Mouse (Mus musculus) brain, embryonic 14.5 days (tissue): ENCODE measurements around the gene Zfr2. TPM values are rescaled to one million over a fixed set of nuclear protein-coding genes. Genes with fewer than 3 reads are reported as not detected.
A peak's percentile ranks its signal among the peaks of the same experiment; 100 is the strongest.

ENCODE experiments used
- DNase-seq: peaks from one replicate; pipeline ENCODE4 v3.0.0-alpha.2; 2011; ENCODE audit warnings: low read depth
- CTCF ChIP-seq: fragments of 200-500 bp; IDR thresholded peaks from 2 replicates; pipeline ENCODE4 v1.5.1; 2012; ENCODE audit warnings: inconsistent platforms, mild to moderate bottlenecking, moderate library complexity, borderline replicate concordance; ENCODE audit not compliant: insufficient read depth, insufficient read length; ENCODE audit errors: extremely low read depth
- POLR2A ChIP-seq: fragments of 200-500 bp; IDR thresholded peaks from 2 replicates; pipeline ENCODE4 v1.6.1; 2012; ENCODE audit warnings: mild to moderate bottlenecking, inconsistent platforms, borderline replicate concordance; ENCODE audit not compliant: poor library complexity, insufficient read depth, insufficient read length, severe bottlenecking; ENCODE audit errors: extremely low read depth
- polyA plus RNA-seq: library from polyadenylated mRNA; depleted of rRNA; stranded (reverse); fragments of >200 nt; gene quantifications from 2 replicates; pipeline ENCODE4 v1.2.3, GENCODE M21; 2012

Gene Zfr2
- polyA plus RNA-seq, 1 experiment, result 59.8 TPM

- TF ChIP-seq POLR2A, result no peak
- no peak for TF ChIP-seq CTCF
- no peak for DNase-seq
Observed at GRCm38 (mm10) chr10:81193991-81194774, 38.8 kb upstream of the Zfr2 start.

GRCm38 (mm10) chr10:81195300-81195699, 37.7 kb upstream of the Zfr2 start:
- DNase-seq, result no peak
- no peak for TF ChIP-seq POLR2A
- TF ChIP-seq CTCF, result no peak

- DNase-seq, result no peak
- no peak for TF ChIP-seq POLR2A
Observed at GRCm38 (mm10) chr10:81196470-81197065, 36.4 kb upstream of the Zfr2 start.

- no peak for TF ChIP-seq POLR2A
- no peak for TF ChIP-seq CTCF
- DNase-seq, result no peak
Observed at GRCm38 (mm10) chr10:81197305-81197704, 35.6 kb upstream of the Zfr2 start.

GRCm38 (mm10) chr10:81198230-81198629, 34.7 kb upstream of the Zfr2 start:
- TF ChIP-seq POLR2A (no peak), CTCF (peak; percentile 74; the same call in 1 of the 2 replicates)

GRCm38 (mm10) chr10:81198990-81199389, 34.0 kb upstream of the Zfr2 start:
- TF ChIP-seq POLR2A (no peak), CTCF (no peak)
- no peak for DNase-seq

More at GRCm38 (mm10) chr10:81198230-81198629, 34.7 kb upstream of the Zfr2 start:
- DNase-seq, result peak; percentile 74

GRCm38 (mm10) chr10:81200141-81200540, 32.8 kb upstream of the Zfr2 start:
- TF ChIP-seq POLR2A (no peak), CTCF (no peak)
- no peak for DNase-seq

GRCm38 (mm10) chr10:81200605-81201287, 32.2 kb upstream of the Zfr2 start:
- no peak for DNase-seq
- TF ChIP-seq POLR2A (no peak), CTCF (no peak)

GRCm38 (mm10) chr10:81201807-81202758, 30.9 kb upstream of the Zfr2 start, which contains the start of gene Nmrk2:
Nmrk2 (minus strand) TSS chr10:81202051.
- no peak for DNase-seq
- TF ChIP-seq CTCF (no peak), POLR2A (no peak)

GRCm38 (mm10) chr10:81202978-81203720, 29.8 kb upstream of the Zfr2 start:
- TF ChIP-seq POLR2A (no peak), CTCF (no peak)
- no peak for DNase-seq

- no peak for DNase-seq
- TF ChIP-seq POLR2A, result no peak
- no peak for TF ChIP-seq CTCF
Observed at GRCm38 (mm10) chr10:81204137-81204536, 28.8 kb upstream of the Zfr2 start.
